Mouse (Mus musculus): ENCODE data around the gene Cd28.

The Cd28 gene

GRCm38 (mm10) chr1:60716567-60716966 is at the start of gene Cd28:
Cd28 (plus strand) TSS chr1:60716800.
- DNase-seq, result no peak

- DNase-seq, result peak in 1 of 2 experiments; percentile 13
Observed at GRCm38 (mm10) chr1:60667873-60668616, 48.6 kb upstream of the Cd28 start.

GRCm38 (mm10) chr1:60669048-60669447 is 47.6 kb upstream of the Cd28 start:
- no peak for DNase-seq

GRCm38 (mm10) chr1:60669664-60670063 is 46.9 kb upstream of the Cd28 start:
- DNase-seq, result no peak

GRCm38 (mm10) chr1:60670172-60670571 is 46.4 kb upstream of the Cd28 start:
- DNase-seq, result no peak

- no peak for DNase-seq
Observed at GRCm38 (mm10) chr1:60683766-60684165, 32.8 kb upstream of the Cd28 start.

GRCm38 (mm10) chr1:60696115-60696895 is 20.3 kb upstream of the Cd28 start:
- DNase-seq, result no peak

GRCm38 (mm10) chr1:60702641-60703040 is 14.0 kb upstream of the Cd28 start:
- no peak for DNase-seq

GRCm38 (mm10) chr1:60713238-60713637 is 3.4 kb upstream of the Cd28 start:
- no peak for DNase-seq

- DNase-seq, result peak in 1 of 2 experiments; percentile 15
Observed at GRCm38 (mm10) chr1:60715651-60716196, 876 bp upstream of the Cd28 start.

GRCm38 (mm10) chr1:60718580-60718979 is 2.0 kb downstream of the Cd28 start:
- no peak for DNase-seq

GRCm38 (mm10) chr1:60723555-60723954 is 7.0 kb downstream of the Cd28 start:
- no peak for DNase-seq

GRCm38 (mm10) chr1:60731940-60732339 is 15.3 kb downstream of the Cd28 start:
- no peak for DNase-seq

- no peak for DNase-seq
Observed at GRCm38 (mm10) chr1:60735072-60735907, 18.7 kb downstream of the Cd28 start.

GRCm38 (mm10) chr1:60735908-60736280 is 19.3 kb downstream of the Cd28 start:
- no peak for DNase-seq

- no peak for DNase-seq
Observed at GRCm38 (mm10) chr1:60744266-60744665, 27.7 kb downstream of the Cd28 start.

- no peak for DNase-seq
Observed at GRCm38 (mm10) chr1:60745664-60746063, 29.1 kb downstream of the Cd28 start.

GRCm38 (mm10) chr1:60746153-60746552 is 29.6 kb downstream of the Cd28 start:
- no peak for DNase-seq

GRCm38 (mm10) chr1:60746856-60747255 is 30.3 kb downstream of the Cd28 start:
- no peak for DNase-seq

GRCm38 (mm10) chr1:60748286-60748685 is 31.7 kb downstream of the Cd28 start:
- no peak for DNase-seq

GRCm38 (mm10) chr1:60748936-60749335 is 32.3 kb downstream of the Cd28 start:
- no peak for DNase-seq

- no peak for DNase-seq
Observed at GRCm38 (mm10) chr1:60749346-60749840, 32.8 kb downstream of the Cd28 start.

Data from cerebellum, postnatal 36 days (tissue).